Mouse (Mus musculus) cerebellum, adult 9-10 months (tissue): Measurements from ENCODE around the gene Mettl7a3.
"Not testable (repeated sequence)": the region's sequence is repeated elsewhere in the genome, so short reads cannot be mapped to it uniquely, and the experiment has no call there.

ENCODE experiments used
- DNase-seq: peaks from one replicate; pipeline ENCODE4 v3.0.0; 2022

Gene Mettl7a3

GRCm38 (mm10) chr15:100330739-100331138 lies 4.0 kb upstream of the Mettl7a3 start:
- DNase-seq, result no peak

GRCm38 (mm10) chr15:100332077-100332961 lies 2.4 kb upstream of the Mettl7a3 start:
- DNase-seq, result not testable (repeated sequence)

DNA sequence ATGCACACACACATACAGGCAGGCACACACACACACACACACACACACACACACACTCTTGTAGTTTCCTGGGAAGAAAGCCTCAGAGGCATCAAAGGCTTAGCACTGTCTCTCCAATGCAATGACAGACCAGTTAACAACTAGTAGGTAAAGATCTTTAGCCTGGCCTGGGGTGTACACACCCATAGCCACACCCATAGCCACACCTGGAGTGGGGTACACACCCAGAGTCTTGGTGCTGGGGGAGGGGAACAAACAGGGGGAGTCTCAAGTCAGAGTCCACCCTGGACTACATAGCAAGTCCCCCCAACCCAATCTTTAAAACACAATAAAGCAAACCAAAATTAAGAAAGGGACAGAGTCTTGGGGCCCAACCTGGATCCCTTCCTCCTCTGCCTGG lies 2.6 kb downstream of the Mettl7a3 start:
- DNase-seq, result not testable (repeated sequence)

DNA sequence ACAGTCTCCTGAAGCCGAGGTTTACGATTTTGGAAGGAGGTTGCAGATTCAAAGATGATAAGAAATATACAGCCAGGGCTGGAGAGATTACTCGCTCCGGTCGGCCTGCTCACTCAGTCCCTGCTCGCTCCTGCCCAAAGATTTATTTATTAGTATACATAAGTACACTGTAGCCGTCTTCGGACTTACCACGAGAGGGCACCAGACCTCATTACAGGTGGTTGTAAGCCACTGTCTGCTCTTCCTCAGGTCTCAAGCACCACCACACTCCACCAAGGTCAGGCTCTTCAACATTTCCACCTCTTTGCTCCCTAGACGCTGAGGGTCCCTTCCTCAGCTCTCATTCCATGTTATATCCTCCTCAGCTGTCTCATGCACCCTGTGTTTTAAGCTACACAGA lies 3.1 kb downstream of the Mettl7a3 start:
- DNase-seq, result peak; percentile 77

- not testable (repeated sequence) for DNase-seq
Measured at GRCm38 (mm10) chr15:100341314-100341980, 6.7 kb downstream of the Mettl7a3 start.

DNA sequence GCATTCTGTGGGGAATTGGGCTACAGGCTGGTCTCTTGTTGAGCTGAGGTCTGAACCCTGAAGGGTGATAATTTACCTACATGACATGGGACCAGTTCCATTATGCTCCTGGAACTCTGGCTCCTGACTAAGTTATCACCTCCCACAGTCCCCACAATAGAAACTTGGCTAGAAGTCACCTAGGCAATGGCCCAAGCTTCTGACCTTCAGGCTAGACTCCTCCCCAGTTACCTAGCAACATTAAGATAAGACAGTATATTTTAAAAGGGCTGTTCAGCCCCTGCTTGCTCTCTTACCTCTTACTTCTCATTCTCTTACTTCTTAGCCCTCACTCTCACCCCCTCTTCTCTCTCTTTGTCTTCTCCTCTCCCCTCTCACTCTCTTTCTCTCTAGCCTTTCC lies 10.8 kb downstream of the Mettl7a3 start:
- DNase-seq, result no peak

DNA sequence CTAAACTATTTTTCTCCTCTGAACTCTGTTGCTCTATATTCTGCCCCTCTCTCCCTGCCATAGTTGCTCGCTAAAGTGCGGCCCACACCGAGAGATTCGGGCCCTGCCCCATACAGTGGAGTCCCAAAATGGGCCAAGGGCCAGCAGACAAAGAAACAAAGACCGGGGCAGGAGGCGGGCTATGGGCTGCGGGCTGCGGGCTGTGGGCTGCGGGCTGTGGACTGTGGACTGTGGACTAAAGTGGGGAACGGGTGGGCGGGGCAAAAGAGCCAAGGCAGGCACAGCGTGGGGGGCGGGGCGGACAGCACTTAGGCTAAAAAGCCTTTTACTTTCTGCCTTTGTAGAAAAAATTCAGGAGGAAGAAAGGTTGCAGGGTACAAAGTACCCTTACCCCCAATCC lies 12.0 kb downstream of the Mettl7a3 start:
- DNase-seq, result no peak

DNA sequence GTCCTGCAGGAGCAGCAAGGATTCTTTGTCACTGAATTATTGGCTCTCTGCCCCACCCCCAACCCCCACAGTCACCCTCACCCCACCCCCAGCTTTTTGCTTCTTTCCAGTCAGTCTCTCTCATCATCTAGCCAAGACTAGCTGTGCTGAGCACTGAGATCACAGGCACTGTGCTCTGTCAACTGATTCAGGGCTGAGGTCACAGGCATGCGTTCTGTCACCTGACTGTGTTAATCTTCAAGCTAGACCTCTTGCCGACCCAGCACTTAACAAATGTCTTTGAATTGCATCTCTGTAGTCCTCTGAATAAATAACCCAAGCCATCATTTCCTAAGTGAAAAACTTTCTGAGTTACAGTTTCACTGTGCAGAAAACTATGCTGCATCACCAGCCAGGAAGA lies 14.8 kb downstream of the Mettl7a3 start:
- DNase-seq, result no peak

DNA sequence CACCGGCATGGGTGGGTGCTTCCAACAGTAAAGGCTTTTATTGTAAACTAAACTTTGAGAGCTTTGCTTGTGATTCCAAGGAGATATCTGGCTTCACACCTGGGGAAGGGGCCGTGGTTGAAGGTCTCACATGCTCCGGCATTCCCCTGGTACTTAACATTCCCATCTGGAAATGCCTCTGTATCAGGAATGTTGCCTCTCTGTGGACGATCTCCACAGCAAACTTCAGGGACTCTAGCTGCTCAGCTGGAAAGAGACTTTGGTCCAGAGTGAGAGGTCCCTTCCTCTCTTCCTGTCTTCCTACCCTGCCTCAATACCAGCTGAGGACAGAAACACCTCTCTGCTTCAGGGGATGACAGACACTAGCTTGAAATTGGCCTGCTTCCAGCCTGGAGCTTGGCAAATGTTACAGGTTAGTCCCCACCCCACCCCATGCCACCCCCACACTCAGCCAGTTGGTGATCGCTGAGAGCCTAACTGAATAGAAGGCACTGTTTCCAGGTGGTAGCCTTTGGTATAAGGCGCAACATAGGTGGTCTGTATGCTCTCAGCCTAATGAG lies 16.9 kb downstream of the Mettl7a3 start:
- no peak for DNase-seq

DNA sequence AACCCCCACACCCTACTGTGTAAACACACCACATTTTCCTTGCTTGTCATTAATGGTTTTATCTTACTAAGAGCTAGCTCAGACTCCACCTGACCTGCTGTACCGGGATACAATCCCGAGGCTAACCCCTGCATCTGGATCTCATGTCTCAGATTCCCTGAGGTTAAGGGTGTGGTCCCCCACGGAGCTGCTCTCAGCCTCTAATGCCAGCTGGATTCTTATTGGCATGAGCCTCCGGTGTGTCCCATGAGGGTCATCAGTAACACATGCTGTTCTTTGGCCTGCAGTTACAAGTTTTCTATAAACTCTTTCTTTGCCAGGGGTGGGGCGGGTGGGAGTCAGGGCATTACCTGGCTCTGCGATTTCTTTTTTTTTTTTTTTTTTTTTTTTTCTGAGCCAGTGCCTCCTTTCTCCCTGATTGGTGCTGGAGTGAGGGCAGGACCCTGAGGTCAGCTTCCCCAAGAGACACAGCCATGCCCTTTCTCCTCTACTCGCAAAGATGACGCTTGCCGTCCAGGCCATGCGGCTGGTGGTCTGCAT lies 18.1 kb downstream of the Mettl7a3 start, which contains the start of the genes Methig1 and Mettl7a2:
Methig1 (plus strand) TSS at position 439 of the 540 bp plus-strand sequence.
Mettl7a2 (plus strand) TSS at position 490 of the 540 bp plus-strand sequence.
- no peak for DNase-seq

DNA sequence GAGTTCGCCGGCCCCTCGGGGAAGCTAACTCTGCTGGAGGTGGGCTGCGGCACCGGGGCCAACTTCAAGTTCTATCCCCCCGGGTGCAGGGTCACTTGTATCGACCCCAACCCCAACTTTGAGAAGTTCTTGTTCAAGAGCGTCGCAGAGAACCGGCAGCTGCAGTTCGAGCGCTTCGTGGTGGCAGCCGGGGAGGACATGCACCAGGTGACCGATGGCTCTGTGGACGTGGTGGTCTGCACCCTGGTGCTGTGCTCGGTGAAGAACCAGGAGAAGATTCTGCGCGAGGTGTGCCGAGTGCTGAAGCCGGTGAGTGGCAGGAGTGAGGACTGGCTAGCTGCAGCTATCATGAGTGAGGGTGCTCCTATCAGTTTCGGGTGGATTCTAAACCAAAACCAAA lies 18.7 kb downstream of the Mettl7a3 start:
- DNase-seq, result not testable (repeated sequence)

DNA sequence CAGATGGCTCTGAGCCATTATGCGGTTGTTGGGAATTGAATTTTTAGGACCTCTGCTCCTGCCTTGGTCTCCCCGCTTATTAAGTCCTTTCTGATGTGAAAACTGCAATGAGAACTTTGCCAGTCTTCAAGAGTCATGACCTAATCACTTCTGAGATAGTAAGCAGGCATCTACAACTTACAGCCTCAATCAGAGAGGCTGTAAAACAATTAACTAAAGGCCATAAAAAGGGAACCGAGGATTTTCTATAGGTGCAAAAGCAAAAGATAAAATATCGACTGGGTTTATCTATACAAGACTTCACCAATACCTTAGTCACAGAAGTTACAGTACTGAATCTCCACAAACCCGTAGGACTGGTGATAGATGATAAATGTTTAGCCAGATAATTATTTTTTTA lies 21.1 kb downstream of the Mettl7a3 start:
- DNase-seq, result no peak

DNA sequence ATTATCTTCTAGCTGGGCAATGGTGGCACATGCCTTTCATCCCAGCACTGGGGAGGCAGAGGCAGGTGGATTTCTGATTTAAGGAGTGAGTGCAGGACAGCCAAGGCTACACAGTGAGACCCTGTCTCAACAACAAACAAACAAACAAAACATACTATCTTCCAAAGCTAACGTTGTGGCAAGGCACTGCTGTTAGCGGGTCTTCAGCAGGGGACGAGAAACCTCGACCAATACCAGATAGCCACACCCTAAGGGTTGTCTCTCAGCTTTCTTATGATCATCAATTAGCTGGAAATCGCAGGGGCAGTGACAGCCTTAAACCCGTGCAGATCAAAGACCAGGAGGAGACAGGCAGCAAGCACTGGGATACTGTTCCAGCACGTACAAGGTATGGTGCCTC lies 29.5 kb downstream of the Mettl7a3 start, which contains the start of gene Higd1c:
Higd1c (plus strand) TSS at position 301 of the 400 bp plus-strand sequence.
- DNase-seq, result no peak

GRCm38 (mm10) chr15:100365967-100366366 lies 31.2 kb downstream of the Mettl7a3 start:
- not testable (repeated sequence) for DNase-seq

DNA sequence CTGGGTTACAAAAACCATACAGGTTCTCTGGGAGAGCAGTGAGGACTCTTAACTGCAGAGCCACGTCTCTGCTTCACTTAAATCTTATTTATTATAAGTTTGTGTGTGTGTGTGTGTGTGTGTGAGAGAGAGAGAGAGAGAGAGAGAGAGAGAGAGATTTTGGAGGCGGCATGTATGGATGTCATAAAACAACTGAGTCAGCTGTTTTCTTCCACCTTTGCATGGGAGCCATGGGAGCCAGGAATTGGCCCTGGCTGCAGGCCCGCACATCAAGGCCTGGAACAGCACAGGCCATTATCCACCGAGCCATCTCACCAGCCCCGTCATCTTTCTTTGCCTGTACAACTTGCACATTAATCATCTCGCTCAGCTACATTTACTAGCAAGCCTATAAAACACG lies 32.4 kb downstream of the Mettl7a3 start:
- DNase-seq, result no peak

GRCm38 (mm10) chr15:100375066-100375465 lies 40.3 kb downstream of the Mettl7a3 start:
- DNase-seq, result peak; percentile 63

DNA sequence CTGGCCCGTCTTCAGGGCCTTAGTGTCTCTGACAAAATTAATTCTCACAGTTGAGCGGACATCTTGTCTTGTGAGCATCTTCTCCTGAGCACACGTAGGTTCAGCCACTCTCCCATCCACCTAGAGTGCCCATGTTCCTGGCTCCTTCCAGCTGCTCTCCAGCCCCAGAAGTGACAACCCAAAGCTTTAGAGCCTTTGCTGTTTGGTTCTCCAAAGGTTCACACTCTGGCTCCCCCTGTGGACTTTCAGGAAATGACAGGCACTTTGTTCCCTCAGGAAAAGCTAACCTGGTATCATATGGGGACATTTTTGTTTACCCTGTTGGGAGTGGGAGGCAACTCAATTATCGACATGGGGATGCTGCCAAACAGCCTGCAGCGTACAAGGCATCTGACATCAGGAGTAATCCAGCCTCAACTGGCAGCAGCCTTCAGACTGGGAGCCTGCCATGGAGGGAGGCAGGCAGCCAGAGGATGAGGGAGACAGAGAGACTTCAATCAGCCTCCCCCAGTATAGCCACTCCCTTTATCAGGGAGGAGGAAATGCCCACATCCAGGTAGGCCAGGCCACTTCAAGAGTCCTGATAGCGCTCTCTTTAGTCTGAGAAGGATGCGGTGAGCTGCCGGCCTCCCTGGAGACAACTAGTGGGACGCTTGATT lies 43.2 kb downstream of the Mettl7a3 start:
- not testable (repeated sequence) for DNase-seq

GRCm38 (mm10) chr15:100379658-100380057 lies 44.9 kb downstream of the Mettl7a3 start:
- DNase-seq, result no peak

- no peak for DNase-seq
Measured at GRCm38 (mm10) chr15:100380104-100380503, 45.4 kb downstream of the Mettl7a3 start.

- no peak for DNase-seq
Measured at GRCm38 (mm10) chr15:100385705-100386104, 51.0 kb downstream of the Mettl7a3 start.

- DNase-seq, result no peak
Measured at GRCm38 (mm10) chr15:100387544-100388223, 53.0 kb downstream of the Mettl7a3 start.

DNA sequence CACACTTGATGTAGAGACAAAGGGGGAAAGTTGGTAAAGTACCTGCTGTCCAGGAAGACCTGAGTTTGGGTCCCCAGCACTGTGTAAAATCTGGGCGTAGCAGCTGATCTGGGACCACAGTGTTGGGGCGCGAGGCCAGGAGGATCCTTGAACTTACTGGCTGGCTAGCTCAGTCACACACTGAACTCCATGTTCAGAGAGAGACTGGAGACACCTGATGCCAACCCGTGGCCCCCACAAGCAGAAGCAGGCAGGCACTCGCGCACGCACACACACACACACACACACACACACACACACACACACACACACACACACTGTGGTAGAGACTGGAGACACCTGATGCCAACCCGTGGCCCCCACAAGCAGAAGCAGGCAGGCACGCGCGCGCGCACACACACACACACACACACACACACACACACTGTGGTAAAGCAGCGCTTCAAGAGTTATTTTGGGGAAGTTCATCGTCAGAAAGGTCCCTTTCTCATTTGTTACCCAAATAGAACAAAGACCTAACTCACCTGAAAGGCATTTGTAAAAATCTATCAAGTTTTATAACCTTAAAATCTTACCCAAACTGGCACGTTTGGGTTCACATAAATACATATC lies 53.6 kb downstream of the Mettl7a3 start:
- DNase-seq, result no peak
